Mouse (Mus musculus): ENCODE measurements around the gene Entpd5.

Entpd5 gene

DNA sequence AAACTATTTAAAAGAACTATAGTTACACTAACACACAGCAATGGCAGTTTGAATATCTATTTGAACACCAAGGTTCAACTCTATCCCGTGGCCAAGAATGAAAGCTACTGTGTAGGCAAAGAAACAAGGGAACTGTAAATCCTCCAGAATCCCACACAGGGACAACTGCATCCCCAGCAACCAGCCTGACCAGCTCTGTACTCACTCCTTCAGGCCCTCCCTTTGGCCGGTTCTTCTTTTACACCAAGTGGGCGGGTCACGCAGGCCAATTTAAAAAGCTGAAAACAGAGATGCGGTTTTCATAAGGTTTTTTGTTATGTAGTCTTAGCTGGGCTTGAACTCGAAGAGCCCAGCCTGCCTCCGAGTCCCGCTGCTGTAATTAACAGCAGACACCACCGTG is 9.7 kb downstream of the Entpd5 start:
- no peak for DNase-seq (ENCODE audit: extremely low read depth, low read depth)

DNA sequence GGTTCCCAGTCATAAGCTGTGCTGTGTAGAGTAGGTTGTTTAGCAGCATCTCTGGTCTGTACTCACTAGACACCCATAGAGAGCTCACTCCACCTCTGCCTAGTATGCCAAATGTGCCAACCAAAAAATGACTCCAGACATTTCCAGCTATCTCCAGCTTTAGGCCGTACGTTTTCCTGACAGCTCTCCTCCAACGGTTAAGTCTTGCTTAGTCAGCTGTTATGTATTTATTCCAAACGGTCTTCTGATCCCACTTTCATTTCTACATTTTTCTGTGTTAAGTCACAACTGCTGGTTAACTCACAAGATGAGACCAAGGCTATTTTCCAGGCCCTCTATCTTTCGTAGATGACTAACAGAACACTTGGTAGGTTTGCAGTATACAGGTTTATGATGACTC is 10.2 kb downstream of the Entpd5 start:
- DNase-seq (ENCODE audit: extremely low read depth, low read depth) = no peak

DNA sequence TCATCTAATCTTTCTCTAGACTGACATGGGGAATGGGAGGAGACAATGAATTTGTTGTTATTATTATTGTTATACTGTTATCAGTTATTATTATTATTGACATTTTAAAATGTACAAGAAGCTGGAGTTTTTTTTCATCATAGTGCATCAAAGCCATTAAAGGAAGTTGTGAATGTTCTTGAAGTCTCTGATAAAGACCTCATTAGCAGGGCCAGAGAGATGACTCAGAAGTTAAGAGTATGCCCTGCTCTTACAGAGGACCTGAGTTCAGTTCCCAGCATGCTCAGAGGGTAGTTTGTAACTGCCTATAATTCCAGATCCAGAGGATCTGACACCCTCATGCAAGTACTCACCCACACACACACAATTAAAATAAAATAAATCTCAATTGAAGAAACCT is 11.1 kb downstream of the Entpd5 start:
- no peak for DNase-seq (ENCODE audit: extremely low read depth, low read depth)

- no peak for DNase-seq (ENCODE audit: extremely low read depth, low read depth)
Observed at GRCm38 (mm10) chr12:84396947-84397679, 11.7 kb downstream of the Entpd5 start.

DNA sequence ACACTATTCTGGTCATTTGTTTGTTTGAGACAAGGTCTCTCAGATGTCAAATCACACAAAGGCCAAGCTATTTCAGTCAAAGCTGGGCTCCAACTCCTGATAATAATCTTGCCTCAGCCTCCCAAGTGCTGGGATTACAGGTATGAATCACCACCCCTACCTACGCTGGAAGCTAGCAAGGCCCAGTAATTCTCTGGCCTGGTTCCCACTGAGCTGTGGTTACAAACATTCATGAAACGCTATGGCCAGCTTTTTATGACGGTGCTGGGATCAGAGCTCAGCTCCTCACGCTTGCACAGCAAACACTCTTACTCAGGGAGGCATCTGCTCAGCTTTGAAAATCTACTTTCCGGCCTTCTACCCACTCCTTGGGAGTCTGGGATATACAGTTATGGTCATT is 15.0 kb downstream of the Entpd5 start:
- no peak for DNase-seq (ENCODE audit: extremely low read depth, low read depth)

DNA sequence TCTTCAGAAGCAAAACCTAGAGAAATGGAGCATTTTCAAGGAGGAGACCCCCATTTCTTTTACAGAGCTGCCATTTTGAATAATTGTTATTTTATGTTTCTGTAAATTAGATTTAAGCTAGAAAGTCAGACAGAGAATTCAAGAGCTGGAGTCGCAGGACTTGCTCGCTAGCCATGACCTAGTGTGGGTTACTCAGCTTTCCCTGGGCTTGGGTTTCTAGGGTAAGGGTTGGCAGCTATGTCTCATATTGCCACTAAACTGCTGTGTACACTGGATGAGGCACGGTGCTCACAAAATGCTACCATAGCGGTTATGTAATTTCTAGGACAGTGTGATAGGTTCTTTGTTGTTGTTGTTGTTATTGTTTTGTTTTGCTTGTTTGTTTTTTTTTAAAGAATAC is 16.1 kb downstream of the Entpd5 start:
- no peak for DNase-seq (ENCODE audit: extremely low read depth, low read depth)

DNA sequence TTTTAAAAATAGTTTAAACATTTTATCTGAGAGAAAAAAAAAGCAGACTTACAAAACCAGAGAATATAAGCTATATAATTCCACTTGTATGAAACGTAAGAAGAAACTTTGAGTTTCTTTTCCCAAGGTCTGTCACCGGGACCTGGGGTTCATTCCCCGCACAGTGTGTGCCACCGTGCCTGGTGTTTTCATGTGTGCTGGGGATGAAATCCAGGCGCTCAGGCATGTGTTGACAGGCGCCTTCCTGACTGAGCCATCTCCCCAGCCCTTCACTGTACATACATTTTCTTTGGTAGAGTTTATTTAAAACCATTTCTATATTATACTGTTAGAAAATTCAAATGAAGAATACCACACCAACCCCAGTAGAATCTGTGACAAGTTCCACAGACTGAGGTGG is 18.5 kb downstream of the Entpd5 start:
- no peak for DNase-seq (ENCODE audit: extremely low read depth, low read depth)

GRCm38 (mm10) chr12:84388774-84389400 is 19.9 kb downstream of the Entpd5 start:
- no peak for DNase-seq (ENCODE audit: extremely low read depth, low read depth)

DNA sequence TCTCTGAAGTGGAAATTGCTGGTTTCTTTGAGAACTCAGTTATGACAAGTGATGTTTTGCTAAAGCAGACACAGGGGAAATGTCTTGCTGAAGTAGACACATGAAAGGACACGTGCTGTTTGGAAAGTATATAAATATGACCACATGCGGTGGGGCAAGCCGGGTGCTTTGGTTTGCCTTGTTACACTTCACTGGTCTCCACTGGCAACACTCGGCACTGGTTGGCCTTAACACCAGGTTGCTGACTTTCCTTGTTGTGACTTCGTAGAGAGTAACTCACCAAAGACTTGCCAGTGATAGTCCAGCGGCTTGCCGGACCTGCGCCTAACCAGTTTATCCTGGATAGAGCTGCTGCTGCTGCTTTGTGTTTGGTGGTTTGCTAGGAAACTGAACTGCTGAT is 20.7 kb downstream of the Entpd5 start:
- no peak for DNase-seq (ENCODE audit: extremely low read depth, low read depth)

GRCm38 (mm10) chr12:84385408-84385807 is 23.4 kb downstream of the Entpd5 start:
- DNase-seq (ENCODE audit: extremely low read depth, low read depth) = no peak

DNA sequence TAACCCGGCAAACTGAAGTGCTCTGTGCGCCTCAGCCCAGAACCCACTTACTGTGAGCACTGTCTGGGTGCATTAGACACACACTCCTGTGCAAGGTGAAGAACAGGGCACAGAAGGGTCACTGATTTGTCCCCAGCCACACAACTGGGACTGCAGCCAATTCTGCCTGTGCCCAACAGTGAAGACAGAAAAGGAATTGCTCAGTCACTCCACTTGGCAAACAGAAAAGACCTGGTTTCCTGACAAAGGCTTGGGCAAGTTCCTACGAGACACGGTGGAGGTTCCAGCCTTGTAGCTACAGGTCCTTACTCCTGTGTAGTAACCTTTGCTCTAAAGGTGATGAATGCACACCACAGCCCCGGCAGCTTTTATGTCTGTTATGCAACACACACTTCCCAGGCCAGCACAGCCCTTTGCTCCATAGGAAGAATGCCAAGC is 24.2 kb downstream of the Entpd5 start:
- DNase-seq (ENCODE audit: extremely low read depth, low read depth) = no peak

- DNase-seq (ENCODE audit: extremely low read depth, low read depth) = no peak
Observed at GRCm38 (mm10) chr12:84382369-84382768, 26.5 kb downstream of the Entpd5 start.

GRCm38 (mm10) chr12:84373831-84374481 is 34.9 kb downstream of the Entpd5 start:
- no peak for DNase-seq (ENCODE audit: extremely low read depth, low read depth)

DNA sequence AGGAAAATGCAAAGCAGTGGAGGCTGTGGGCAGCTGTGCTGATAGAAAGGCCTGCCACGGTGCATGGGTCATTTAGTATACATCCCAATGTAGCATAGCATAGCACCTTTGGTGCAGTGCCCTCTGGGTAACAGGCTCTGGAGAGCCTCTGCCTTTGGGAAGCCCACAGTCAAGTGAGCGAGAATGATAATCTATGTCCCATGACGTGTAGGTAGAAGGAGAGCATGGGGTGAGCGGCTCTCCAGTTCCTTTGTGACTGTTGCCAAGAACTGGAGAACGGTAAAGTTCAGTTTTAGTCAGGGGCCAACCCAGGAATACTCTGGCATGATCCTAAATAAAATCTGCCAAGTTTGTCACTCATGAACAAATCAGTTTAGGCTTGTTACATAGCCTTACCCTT is 37.2 kb downstream of the Entpd5 start:
- DNase-seq (ENCODE audit: extremely low read depth, low read depth) = no peak

GRCm38 (mm10) chr12:84366971-84367370 is 41.9 kb downstream of the Entpd5 start:
- no peak for DNase-seq (ENCODE audit: extremely low read depth, low read depth)

DNA sequence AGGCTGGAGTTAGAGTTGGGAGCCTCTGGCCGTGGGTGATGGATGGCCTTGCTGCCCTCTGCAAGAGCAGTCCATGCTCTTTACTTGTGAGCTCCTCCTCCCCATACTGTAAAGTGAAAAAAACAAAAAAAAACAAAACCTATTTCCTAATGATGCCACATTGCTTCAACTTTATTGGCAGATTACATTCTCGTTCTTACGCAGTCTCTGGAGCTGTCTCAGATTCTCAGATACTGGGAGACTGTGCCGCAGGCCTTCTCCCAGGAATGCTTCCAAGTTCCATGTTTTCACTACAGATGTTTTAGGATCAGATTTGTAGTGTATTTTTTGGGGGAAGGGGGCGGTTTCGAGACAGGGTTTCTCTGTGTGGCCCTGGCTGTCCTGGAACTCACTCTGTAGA is 43.7 kb downstream of the Entpd5 start:
- no peak for DNase-seq (ENCODE audit: extremely low read depth, low read depth)

GRCm38 (mm10) chr12:84364291-84364690 is 44.5 kb downstream of the Entpd5 start:
- DNase-seq (ENCODE audit: extremely low read depth, low read depth) = no peak

DNA sequence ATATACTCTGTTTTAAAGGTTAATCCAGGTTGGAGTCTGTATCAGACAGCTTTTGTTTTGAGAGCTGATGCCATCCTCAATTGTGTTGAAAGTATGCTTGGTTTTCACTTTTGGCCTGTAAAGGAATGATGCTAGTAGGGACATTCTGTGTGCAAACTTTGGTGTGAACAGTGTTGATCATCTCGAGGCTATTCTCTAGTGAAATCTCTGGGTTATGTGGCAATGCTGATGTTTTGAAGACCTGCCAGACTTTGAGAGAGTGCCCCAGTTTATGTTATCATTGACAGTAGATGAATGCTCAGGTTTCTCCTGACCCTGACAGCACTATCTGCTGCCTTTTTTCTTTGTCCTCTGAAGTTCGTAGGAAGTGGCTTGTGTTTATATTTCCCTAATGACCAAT is 46.0 kb downstream of the Entpd5 start:
- no peak for DNase-seq (ENCODE audit: extremely low read depth, low read depth)

- DNase-seq (ENCODE audit: extremely low read depth, low read depth) = peak; percentile 99
Observed at GRCm38 (mm10) chr12:84361555-84362489, 47.0 kb downstream of the Entpd5 start, which contains the start of the genes Coq6 and Fam161b. Coq6 (plus strand) TSS chr12:84361657. Fam161b (minus strand) TSS chr12:84361833.

- DNase-seq (ENCODE audit: extremely low read depth, low read depth) = peak; percentile 18
Observed at GRCm38 (mm10) chr12:84358699-84359098, 50.1 kb downstream of the Entpd5 start.

DNA sequence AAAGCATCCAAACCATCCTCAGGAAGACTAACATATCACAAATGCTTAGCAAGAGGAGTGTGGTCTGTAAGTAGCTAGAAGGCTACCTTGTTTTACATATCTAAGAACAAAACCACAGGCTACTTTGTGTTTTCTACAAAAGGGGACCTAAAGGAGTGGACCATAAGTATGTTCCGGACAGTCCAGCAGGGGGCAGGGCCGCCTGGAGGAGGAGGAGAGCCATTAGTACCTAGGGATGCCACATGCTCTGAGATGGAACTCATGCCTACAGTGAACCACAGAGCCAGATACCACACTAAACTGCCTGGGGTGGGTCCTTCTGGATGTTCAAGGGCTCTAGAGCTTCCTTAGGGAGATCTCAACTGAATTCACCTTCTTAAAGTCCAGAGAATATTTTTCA is 61.6 kb downstream of the Entpd5 start:
- DNase-seq (ENCODE audit: extremely low read depth, low read depth) = no peak

All from MEL-GATA-1-ER (cell line).